Mouse (Mus musculus) midbrain, postnatal 0 days (tissue): ENCODE measurements at regions not wholly inside any gene's neighbourhood (a gene's known extent, or its start where the extent isn't known, plus 50 kb on each side); places are given as distances from the start of the nearest gene placed in this dataset.

ENCODE experiments used
- ATAC-seq: fragments of 200-750 bp; cut with Nextera tagmentation; 2 replicates; pipeline ENCODE4 v1.8.0; 2017; ENCODE audit warnings: moderate number of reproducible peaks, mild to moderate bottlenecking, moderate TSS enrichment, moderate library complexity; ENCODE audit not compliant: low FRiP score
- DNase-seq: peaks from one replicate; pipeline ENCODE4 v3.0.0-alpha.2; 2015; ENCODE audit warnings: low spot score
- H3K27ac ChIP-seq: fragments of 300-500 bp; sonication (generic); 2 replicates; pipeline ENCODE4 v1.5.1; 2014; ENCODE audit warnings: low read depth, mild to moderate bottlenecking, low read length, mixed read lengths
- H3K27me3 ChIP-seq: fragments of 300-500 bp; sonication (generic); 2 replicates; pipeline ENCODE4 v1.6.1; 2014; ENCODE audit warnings: low read length, control low read depth, mixed read lengths; ENCODE audit not compliant: insufficient read depth
- H3K36me3 ChIP-seq: fragments of 300-500 bp; sonication (generic); 2 replicates; pipeline ENCODE4 v1.6.1; 2014; ENCODE audit warnings: low read length, control low read depth, mixed read lengths; ENCODE audit not compliant: insufficient read depth
- H3K4me1 ChIP-seq: fragments of 300-500 bp; sonication (generic); 2 replicates; pipeline ENCODE4 v1.6.1; 2014; ENCODE audit warnings: mild to moderate bottlenecking, control low read depth, antibody characterized with exemption, low read length, mixed read lengths; ENCODE audit not compliant: insufficient read depth
- H3K4me2 ChIP-seq: fragments of 300-500 bp; sonication (generic); 2 replicates; pipeline ENCODE4 v1.6.1; 2014; ENCODE audit warnings: low read depth, mild to moderate bottlenecking, low read length, mixed read lengths; ENCODE audit not compliant: poor library complexity, severe bottlenecking
- H3K4me3 ChIP-seq: fragments of 300-500 bp; sonication (generic); 2 replicates; pipeline ENCODE4 v1.5.1; 2014; ENCODE audit warnings: low read depth, mild to moderate bottlenecking, low read length, moderate library complexity
- H3K9ac ChIP-seq: fragments of 300-500 bp; sonication (generic); replicated peaks from 2 replicates; pipeline ENCODE4 v1.6.1; 2014; ENCODE audit warnings: mild to moderate bottlenecking, low read length, moderate library complexity, mixed read lengths; ENCODE audit not compliant: poor library complexity, severe bottlenecking
- H3K9me3 ChIP-seq: fragments of 300-500 bp; sonication (generic); 2 replicates; pipeline ENCODE4 v1.6.1; 2016; ENCODE audit warnings: low read length, control low read depth
- CTCF ChIP-seq: IDR thresholded peaks from 2 replicates; pipeline ENCODE4 v1.5.1; 2016; ENCODE audit warnings: antibody characterized with exemption, mild to moderate bottlenecking
- WGBS: fragments of 180-500 bp; shearing (Covaris S2); extraction: QIAGEN DNeasy Blood & Tissue Kit; methylation state at CpG from one replicate; pipeline ENCODE4 v1.1.7; 2014; 5-methylcytosine and 5-hydroxymethylcytosine counted together

- no peak overlapping the region for H3K27ac ChIP-seq
- DNase-seq = no peak
- H3K9ac ChIP-seq = no peak overlapping the region
- H3K27me3 ChIP-seq = no peaks in the 10 kb centered on the region
- no peaks in the 10 kb centered on the region for H3K9me3 ChIP-seq
- no peak for TF ChIP-seq CTCF
- 79% methylated on average over 1 of the region's 1 CpGs for whole genome bisulfite sequencing
- H3K36me3 ChIP-seq = no peaks in the 10 kb centered on the region
- ATAC-seq = no peak
- no peak overlapping the region for H3K4me2 ChIP-seq
- H3K4me3 ChIP-seq = no peak overlapping the region
- H3K4me1 ChIP-seq = no peaks in the 10 kb centered on the region
These were observed 1171.1 kb downstream of the Efnb2 start for GRCm38 (mm10) chr8:7489948-7490347.

- Histone ChIP-seq H3K27ac (no peak overlapping the region), H3K9ac (no peak overlapping the region), H3K4me1 (no peaks in the 10 kb centered on the region), H3K4me3 (no peak overlapping the region), H3K9me3 (no peaks in the 10 kb centered on the region), H3K4me2 (no peak overlapping the region), H3K36me3 (no peaks in the 10 kb centered on the region), H3K27me3 (no peaks in the 10 kb centered on the region)
- DNase-seq (no peak), ATAC-seq (no peak)
- WGBS = 34% methylated on average over 7 of the region's 7 CpGs
- TF ChIP-seq CTCF = no peak
These were observed 1188.8 kb downstream of the Efnb2 start for GRCm38 (mm10) chr8:7472153-7472796.

- H3K9me3 ChIP-seq = no peaks in the 10 kb centered on the region
- no peak overlapping the region for H3K4me3 ChIP-seq
- H3K9ac ChIP-seq = no peak overlapping the region
- no peaks in the 10 kb centered on the region for H3K27me3 ChIP-seq
- DNase-seq (no peak), ATAC-seq (no peak)
- no peaks in the 10 kb centered on the region for H3K36me3 ChIP-seq
- 93% methylated on average over 4 of the region's 4 CpGs for WGBS
- no peaks in the 10 kb centered on the region for H3K4me1 ChIP-seq
- H3K27ac ChIP-seq = no peak overlapping the region
- TF ChIP-seq CTCF = no peak
- no peak overlapping the region for H3K4me2 ChIP-seq
These were observed 1191.8 kb downstream of the Efnb2 start for GRCm38 (mm10) chr8:7469261-7469660.

GRCm38 (mm10) chr8:7462798-7463197 is 1198.2 kb downstream of the Efnb2 start:
- 68% methylated on average over 1 of the region's 1 CpGs for WGBS
- TF ChIP-seq CTCF = no peak
- Histone ChIP-seq H3K9me3 (no peaks in the 10 kb centered on the region), H3K27me3 (no peaks in the 10 kb centered on the region), H3K36me3 (no peaks in the 10 kb centered on the region), H3K9ac (no peak overlapping the region), H3K4me1 (no peaks in the 10 kb centered on the region), H3K4me2 (no peak overlapping the region), H3K27ac (no peak overlapping the region), H3K4me3 (no peak overlapping the region)
- no peak for ATAC-seq
- no peak for DNase-seq

GRCm38 (mm10) chr8:7449361-7449760 is 1211.7 kb downstream of the Efnb2 start:
- no peak for TF ChIP-seq CTCF
- Histone ChIP-seq H3K4me1 (no peaks in the 10 kb centered on the region), H3K27ac (no peak overlapping the region), H3K9me3 (no peaks in the 10 kb centered on the region), H3K36me3 (no peaks in the 10 kb centered on the region), H3K27me3 (no peaks in the 10 kb centered on the region), H3K4me2 (no peak overlapping the region), H3K4me3 (no peak overlapping the region), H3K9ac (no peak overlapping the region)
- DNase-seq (no peak), ATAC-seq (no peak)

GRCm38 (mm10) chr8:7447026-7447425 is 1214.0 kb downstream of the Efnb2 start:
- no peak overlapping the region for H3K4me2 ChIP-seq
- DNase-seq = no peak
- H3K36me3 ChIP-seq = no peaks in the 10 kb centered on the region
- H3K27ac ChIP-seq = no peak overlapping the region
- ATAC-seq = no peak
- H3K27me3 ChIP-seq = no peaks in the 10 kb centered on the region
- no peaks in the 10 kb centered on the region for H3K9me3 ChIP-seq
- H3K4me1 ChIP-seq = no peaks in the 10 kb centered on the region
- 67% methylated on average over 1 of the region's 1 CpGs for WGBS
- H3K4me3 ChIP-seq = no peak overlapping the region
- no peak for TF ChIP-seq CTCF
- no peak overlapping the region for H3K9ac ChIP-seq
